Mouse (Mus musculus): ENCODE measurements around the gene Rgl2. TPM values are rescaled to one million over a fixed set of nuclear protein-coding genes. Genes with fewer than 3 reads are reported as not detected.

Gene Rgl2
- total RNA-seq, 2 experiments from 2014 or later = 37.0 to 45.9 TPM

DNA sequence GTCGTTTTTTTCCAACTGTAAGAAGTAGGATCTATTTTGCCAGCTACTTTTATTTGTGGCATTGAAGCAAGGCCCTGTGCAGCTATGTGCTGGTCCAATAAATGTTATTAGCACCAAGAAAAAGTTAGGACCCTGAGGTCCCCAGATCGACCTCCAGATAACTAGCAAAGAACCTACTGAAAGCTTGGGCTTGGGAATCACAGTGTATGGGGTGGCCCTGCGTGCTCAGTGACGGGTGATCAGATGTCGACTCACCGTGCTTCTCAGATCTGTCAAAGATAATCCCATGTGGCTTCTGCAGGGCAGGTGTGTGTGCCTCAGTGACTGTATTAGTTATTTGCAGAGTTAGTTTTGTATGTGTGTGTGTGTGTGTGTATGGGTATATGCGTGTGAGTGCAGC is 8.0 kb upstream of the Rgl2 start:
- no peak for DNase-seq

GRCm38 (mm10) chr17:33924577-33925283 is 4.6 kb upstream of the Rgl2 start:
- DNase-seq = peak in 1 of 2 experiments; percentile 52

DNA sequence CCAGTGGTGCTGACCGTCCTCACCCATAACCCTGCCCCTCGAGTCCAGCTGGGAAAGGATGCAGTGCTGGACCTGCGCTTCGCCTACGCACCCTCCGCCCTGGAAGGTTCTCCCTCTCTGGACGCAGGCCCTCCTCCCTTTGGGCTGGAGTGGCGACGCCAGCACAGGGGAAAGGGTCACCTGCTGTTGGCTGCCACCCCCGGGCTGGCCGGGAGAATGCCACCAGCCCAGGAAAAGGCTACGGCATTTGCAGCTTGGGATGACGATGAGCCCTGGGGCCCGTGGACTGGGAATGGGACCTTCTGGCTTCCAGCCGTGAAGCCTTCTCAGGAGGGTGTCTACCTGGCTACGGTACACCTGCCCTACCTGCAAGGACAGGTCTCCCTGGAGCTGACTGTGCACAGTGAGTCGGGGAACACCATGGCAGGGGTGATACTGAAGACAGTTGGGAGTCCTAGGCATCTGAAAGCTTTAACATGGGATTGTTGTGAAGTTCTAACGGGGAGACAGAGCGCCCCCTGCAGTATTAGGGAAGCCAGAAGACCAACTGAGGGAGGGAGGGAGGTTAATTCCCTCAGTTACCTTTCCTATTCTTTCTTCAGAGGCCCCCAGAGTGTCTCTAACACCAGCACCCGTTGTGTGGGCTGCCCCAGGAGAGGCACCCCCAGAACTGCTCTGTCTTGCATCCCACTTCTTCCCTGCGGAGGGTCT is 3.8 kb upstream of the Rgl2 start:
- DNase-seq = no peak

DNA sequence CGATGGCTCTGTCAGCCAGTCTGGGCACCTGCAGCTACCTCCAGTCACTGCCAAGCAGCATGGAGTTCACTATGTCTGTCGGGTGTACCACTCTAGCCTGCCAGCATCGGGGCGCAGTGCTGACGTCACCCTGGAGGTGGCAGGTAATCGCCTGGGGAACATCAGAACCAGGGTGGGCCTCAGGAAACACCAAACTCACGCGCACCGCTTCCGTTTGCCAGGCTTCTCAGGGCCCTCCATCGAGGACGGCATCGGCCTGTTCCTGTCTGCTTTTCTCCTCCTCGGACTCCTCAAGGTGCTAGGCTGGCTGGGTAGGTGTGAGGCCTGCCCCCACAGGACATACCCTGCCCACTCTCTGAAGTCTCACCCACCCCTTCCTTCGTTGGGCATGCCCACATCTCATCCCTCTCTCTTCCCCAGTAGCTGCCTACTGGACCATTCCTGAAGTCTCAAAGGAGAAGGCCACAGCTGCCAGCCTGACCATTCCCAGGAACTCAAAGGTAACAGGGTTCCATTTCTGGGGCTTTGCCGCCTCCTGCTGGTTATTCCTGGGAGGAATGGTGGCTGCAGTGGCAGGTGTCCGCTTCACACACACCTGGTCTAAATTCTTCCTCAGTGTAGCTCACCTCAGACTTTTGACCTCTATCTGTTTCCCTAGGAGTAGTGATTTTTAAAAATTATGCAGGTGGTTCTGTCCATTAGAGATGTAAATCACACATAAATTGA is 3.0 kb upstream of the Rgl2 start:
- DNase-seq = no peak

- DNase-seq = no peak
These were observed 944 bp upstream of the Rgl2 start for GRCm38 (mm10) chr17:33928251-33928947.

DNA sequence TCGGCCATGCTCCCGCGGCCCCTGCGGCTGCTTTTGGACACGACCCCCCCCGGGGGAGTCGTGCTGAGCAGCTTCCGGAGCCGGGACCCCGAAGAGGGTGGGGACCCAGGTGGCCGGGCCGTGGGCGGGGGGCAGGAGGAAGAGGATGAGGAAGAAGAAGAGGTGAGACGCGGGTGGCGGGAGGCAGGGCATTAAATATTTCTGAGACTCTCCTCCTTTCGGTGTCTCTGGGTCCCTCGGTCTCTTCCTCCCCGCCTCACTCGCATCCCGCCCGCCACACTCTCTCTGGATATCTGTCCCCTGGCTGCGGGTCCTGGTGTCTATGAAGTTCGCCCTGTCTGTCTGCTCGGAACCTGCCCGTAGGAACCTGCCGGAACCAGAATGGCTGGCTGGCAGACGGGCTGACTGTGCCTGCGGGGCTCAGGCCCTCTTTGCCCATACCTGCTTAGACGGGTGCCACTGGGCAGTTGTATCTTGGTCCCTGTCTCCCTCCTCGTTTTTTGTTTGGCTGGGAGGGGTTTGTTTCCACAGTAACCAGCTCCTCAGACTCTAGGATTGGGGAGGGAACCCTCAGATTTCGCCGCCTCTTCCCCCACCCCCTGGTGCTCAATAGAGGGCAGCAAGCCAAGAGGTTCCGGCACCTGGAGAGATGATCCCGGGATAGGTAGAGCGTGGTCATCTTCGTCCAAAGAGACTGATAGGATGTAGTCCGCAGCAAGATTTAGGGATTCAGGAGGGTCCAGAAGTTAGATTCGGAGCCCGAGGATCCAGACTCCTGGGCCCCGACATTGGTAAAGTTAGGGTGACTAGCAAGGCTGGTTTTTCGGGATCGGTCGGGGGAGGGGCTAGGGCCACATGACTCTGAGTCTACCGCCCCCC is 1.2 kb downstream of the Rgl2 start:
- peak; percentile 71 to 80 for DNase-seq

GRCm38 (mm10) chr17:33931159-33931866 is 2.0 kb downstream of the Rgl2 start:
- DNase-seq = no peak

DNA sequence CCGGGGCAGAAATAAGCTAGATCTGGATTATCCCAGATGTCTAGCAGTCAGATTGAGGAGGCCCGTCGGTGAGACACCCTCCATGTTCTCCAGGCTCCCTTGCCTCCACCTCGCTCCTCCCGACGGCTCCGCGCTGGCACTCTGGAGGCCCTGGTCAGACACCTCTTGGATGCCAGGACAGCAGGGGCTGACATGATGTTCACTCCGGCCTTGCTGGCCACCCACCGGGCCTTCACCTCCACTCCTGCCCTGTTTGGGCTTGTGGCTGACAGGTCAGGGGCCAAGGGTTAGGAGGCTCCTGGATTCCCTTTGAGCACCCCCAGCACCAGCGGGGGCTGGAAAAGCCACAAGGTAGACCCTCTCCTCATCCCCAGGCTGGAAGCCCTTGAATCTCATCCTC is 2.6 kb downstream of the Rgl2 start:
- no peak for DNase-seq

DNA sequence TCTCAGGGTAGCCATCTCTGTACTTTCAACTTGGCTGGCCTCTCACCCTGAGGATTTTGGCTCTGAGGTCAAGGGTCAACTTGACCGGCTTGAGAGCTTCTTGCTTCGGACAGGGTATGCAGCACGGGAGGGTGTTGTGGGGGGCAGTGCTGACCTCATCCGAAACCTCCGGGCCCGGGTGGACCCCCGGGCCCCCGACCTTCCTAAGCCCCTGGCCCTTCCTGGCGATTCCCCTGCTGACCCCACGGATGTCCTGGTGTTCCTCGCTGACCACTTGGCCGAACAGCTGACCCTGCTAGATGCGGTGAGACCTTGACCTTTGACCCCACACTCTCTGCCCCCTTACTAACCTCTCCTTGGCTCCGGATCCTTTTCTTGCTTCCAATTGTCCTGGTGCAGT is 3.1 kb downstream of the Rgl2 start:
- DNase-seq = no peak

DNA sequence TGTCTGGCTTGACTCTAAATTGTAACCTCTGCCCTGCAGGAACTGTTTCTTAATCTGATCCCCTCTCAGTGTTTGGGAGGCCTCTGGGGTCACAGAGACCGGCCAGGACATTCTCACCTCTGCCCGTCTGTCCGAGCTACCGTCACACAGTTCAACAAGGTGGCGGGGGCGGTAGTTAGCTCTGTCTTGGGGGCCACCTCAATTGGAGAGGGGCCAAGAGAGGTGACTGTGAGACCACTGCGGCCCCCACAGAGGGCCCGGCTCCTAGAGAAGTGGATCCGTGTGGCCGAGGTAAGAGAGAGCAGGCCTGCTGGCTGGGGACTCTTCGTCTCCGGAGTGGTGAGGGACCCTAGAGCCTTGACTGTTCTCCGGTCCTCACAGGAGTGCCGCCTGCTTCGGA is 3.6 kb downstream of the Rgl2 start:
- no peak for DNase-seq

- no peak for DNase-seq
These were observed 6.2 kb downstream of the Rgl2 start for GRCm38 (mm10) chr17:33935422-33936055.

- no peak for DNase-seq
These were observed 7.7 kb downstream of the Rgl2 start for GRCm38 (mm10) chr17:33936993-33937392.

DNA sequence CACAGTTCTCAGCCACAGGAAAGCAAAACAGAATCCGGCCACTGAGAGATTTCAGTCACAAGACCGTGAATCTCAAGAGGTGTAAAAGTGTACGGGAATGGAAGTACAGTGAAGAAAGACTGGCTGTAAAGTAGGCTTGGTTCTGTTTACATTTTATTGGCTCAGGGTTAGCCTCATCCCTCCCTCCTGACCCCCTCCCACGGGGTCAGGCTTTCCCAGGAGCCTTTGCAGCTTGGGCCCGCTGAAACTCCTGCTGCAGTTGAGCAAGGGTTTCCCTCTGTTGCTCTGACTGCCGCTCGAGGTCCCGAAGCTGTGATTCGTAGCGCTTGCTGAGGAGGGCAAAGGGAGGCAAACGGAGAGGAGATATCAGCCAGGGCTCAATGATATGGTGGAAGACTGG is 9.4 kb downstream of the Rgl2 start:
- no peak for DNase-seq

GRCm38 (mm10) chr17:33940206-33940805 is 11.0 kb downstream of the Rgl2 start, which contains the start of the genes Pfdn6 and Wdr46:
Gene Pfdn6, minus strand, starts transcription at chr17:33940343.
Gene Wdr46, plus strand, starts transcription at chr17:33940660.
- DNase-seq = peak; percentile 91

DNA sequence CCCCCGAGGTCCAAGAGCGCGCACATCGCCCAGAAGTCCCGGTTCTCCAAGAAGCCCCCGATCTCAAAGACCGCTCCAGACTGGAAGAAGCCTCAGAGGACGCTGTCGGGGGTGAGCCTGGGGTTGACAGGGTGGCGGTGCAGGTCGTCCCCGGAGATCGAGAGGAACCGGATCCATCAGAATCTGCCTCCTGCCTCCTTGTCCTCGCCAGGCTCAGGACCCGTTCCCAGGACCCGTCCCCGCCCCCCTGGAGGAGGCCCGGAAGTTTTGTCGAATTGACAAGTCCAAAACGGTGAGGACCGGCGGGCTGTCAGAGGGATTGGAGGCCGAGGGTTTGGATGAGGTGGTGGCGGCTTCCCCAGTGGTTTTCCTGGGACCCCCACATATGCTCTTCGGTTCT is 11.6 kb downstream of the Rgl2 start:
- peak; percentile 52 to 62 for DNase-seq

DNA sequence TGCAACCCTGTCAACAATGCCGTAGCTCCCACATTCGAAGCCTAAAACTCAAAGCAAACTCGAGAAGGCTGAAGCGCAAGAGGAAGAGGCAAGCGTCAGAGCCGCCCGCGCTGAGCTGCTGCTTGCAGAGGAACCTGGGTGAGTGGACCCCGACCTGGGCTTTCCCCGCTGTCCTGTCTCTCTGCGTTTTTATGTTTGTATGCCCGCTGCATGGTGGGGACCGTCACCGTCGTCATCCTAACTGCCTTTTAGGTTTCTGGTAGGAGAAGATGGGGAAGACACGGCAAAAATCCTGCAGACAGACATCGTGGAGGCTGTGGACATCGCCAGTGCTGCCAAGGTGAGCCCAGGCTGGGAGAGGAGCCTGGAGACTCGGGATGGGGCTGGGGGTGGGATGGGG is 12.0 kb downstream of the Rgl2 start:
- no peak for DNase-seq

DNA sequence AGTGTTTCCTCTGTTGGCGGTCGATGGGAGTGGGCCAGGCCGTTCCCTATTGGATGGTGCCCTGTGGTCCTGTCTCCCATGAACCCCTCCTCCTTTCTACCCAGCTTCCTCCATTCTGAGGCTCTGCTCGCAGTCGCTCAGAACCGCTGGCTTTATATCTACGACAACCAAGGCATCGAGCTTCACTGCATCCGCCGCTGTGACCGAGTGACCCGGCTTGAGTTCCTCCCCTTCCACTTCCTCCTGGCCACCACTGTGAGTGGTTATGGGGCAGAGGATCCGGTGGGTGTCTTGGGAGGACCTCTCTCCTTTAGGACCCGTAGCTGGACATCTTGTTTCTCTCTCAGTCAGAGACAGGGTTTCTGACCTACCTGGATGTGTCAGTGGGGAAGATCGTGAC is 14.1 kb downstream of the Rgl2 start:
- no peak for DNase-seq

DNA sequence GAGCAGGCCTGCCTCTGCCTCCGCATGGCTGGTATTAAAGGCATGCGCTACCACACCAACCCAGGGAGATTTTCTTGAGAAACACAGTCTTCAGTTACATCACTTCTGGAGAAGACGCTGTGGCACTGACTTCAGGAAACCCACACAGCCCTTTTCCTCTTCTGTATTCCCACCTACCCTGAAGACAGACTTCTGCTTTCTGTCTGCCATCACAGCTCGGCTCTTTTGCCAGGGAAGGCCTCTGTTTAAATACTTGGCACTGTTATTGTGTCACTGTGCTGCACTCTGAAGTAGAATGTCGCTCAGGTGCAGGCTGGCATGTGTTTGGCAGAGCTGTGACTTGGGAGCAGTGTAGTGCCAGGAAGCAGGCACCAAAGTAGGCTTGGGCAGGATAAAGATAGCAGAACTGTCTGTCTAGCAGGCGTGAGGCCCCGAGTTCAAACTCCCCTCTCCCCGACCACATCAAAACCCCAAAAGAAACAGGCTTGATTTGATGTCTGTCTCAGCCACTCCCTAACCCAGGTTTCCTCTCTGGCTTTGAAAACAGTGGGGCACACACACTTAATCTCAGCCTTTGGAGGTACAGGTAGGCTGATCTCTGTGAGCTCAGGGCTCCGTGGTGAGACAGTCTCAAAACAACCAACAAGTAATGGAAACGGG is 18.2 kb downstream of the Rgl2 start:
- no peak for DNase-seq

Data from adrenal gland, postnatal 36 days (tissue).